Mouse (Mus musculus) lung, postnatal 4 days (tissue): ENCODE data around the gene Ubxn11.
"Not testable (repeated sequence)": the region's sequence is repeated elsewhere in the genome, so short reads cannot be mapped to it uniquely, and the experiment has no call there.

Experiments used
- DNase-seq, 2 experiments: peaks; one replicate each; pipeline ENCODE4 v3.0.0; 2021

Ubxn11 gene

DNA sequence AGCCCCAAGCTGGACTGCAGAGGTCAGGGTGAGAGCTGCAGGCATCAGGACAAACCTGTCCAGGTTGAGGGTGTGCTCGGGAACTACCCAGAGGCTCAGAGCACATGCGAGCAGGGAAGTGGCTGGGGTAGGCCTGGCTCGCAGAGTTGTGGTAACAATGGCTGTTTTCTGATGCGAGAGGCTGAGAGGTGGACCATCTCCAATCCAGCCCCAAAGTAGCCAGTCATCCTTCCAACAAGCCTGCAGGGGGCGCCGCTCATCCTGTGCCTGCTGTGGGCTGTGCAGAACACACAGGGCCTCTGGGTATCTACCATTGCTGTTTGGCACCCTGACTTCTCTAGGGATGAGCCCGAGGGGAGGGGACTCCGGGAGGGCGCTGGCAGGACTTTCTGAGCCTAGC, 17.3 kb downstream of the Ubxn11 start:
- peak in 1 of 2 experiments; percentile 55 for DNase-seq

DNA sequence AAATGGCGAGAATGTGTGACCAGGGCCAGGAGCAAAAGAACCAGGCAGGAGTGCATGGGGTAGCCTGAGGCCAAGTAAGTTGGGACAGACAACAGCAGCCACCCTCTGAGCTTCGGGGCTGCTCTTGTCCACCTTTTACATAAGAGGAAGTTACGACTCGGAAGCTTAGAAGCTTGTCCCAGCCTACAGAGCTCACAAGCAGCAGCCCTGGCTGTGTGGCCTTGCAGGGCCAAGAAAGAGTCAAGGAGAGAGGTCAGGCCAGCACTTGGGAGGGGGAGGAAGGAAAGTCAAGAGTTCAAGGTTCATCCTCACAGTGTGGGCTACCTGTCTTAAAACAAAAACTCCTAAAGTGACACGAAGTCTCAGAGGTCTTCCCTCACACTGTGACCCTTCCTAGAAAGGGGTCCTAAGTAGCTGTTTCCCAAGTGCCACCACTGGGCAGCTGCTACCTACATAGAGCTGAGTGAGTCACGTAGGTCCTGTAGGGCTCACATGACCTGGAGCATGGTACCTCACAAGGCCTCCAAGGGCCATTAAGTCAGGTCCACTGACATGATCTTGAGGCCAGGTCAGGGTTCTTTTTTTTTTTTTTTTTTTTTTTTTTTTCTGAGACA, 17.9 kb downstream of the Ubxn11 start:
- DNase-seq, result no peak

DNA sequence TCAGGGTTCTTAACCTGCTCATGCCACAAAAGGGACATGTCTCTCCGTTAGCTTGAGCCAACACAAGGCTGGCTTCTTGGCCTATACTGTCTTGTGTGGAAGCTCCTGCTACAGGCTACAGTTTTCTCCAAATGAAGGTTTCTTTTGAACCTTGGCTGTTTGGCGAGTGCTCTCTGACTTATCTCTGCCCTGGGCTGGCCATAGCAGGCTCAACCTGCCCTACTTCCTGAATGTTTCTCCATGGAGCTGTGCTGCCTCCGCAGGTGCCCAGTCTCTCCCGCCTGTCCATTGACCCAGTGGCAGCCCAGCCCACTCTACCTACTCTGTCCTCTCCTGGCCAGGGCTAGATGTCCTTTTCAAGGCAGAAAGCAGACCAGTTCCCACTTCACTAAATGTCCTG, 18.5 kb downstream of the Ubxn11 start:
- no peak for DNase-seq

GRCm38 (mm10) chr4:134121571-134121970, 19.2 kb downstream of the Ubxn11 start:
- no peak for DNase-seq

DNA sequence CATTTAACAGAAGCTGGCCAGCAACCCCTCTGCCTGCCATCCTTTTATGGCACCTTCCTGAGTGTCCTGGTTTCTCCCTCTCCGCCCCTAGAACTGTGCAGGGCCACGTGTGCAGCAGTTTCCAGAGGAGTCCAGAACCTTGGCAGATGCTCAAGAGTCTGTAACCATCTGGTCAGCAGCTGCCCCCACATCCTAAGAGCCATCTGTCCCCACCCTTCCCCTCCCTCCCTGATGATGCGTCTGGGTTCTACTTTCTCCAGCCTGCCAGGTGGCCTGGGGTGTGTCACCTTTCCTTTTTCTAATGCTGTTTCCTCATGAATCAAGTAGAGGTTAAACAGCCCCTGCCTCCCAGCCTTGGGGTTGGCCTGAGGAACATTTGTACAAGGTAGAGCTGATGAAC, 19.9 kb downstream of the Ubxn11 start:
- DNase-seq, result no peak

- no peak for DNase-seq
Observed at GRCm38 (mm10) chr4:134123147-134123546, 20.8 kb downstream of the Ubxn11 start.

GRCm38 (mm10) chr4:134123680-134124551, 21.5 kb downstream of the Ubxn11 start:
- DNase-seq, result peak in 1 of 2 experiments; percentile 67

- DNase-seq, result no peak
Observed at GRCm38 (mm10) chr4:134125383-134126060, 23.2 kb downstream of the Ubxn11 start.

DNA sequence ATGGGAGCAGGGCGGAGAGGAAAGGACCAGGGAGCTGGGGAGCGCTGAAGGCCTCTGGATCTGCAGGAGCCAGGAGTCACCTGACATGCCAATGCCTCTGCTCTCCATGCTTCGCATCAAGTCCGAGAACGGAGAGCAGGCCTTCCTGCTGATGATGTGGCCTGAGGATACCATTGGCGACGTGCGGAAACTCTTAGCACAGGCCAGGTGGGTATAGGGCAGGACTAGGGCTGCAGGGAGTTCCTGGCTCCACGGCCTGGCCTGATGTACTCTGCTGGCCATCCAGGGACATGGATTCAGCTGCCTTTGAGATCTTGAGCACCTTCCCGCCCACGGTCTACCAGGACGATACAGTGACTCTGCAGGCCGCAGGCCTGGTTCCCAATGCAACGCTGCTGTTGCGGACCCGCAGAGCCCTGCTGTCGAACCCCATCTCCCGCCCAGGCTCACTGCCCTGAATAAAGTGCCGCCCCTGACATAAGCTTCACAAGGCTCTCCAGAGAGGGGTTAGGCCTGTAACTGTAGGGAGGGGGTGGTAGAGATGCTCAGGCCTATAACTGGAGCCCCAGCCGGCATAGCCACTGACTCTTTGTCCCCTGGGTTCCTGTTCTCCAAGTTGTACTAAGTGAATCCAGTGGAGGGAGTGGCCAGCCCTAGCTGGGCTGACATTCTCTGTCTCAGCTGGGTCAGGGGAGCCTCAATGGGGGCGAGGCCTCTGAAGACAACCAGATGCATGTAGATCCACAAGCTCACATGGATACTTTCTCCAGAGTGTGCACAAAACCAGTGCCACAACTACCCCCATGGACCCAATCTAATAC, 24.1 kb downstream of the Ubxn11 start:
- peak in 1 of 2 experiments; percentile 24 for DNase-seq

- peak in 1 of 2 experiments; percentile 20 for DNase-seq
Observed at GRCm38 (mm10) chr4:134127121-134127455, 24.7 kb downstream of the Ubxn11 start.

DNA sequence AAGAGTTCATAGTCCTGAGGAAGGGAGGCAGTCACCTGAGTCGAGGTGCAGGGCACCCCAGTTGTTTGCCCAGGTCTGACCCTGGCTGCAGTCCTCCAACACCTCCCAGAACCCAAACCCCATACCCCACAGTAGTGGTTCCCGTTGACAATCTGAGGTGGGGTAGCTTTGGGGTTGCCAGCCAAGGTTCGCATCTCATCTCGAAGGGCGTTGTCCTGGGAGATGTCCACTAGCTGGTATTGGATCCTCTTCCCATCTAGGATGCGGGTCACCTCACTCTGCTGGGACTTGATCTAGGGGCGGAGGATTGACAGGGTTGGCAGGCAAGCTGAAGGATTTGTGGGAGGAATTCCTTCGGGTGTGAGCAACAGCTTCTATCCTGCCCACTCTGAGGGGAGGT, 25.4 kb downstream of the Ubxn11 start:
- no peak for DNase-seq

DNA sequence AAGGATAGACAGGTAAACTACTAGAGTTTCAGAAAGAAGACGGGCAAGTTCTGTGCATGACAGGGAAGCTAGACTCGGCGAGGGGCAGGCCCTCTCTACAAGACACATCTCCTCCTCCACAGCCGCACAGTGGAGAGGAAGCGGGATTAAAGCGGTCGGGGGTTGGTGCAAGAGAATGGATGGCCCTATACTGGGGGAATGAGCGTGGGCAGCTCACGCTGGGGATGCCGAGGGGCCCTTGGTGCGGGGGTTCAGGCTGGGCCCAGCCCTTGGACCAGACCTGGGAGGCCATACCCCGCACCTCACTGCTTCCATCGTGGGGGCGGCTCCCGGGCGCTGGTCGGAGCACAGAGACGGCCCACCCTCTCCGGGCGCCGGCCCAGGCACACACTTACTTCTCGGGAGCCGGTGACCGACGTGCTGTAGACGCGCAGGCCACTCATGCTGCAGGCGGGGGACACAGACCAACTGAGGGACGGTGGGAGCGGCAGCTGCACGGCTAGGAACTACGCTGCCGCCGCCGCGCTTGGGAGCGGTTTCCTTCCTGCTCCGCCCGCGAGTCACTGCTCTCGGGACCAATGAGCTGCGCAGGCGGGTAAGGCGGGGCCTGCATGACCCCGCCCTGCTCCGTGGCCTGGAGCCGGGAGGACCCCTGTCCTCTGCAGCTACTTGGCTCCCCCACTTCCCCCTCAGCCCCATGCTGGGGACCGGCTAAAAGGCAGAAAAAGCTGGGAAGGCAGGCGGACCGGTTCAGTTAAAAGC, 26.0 kb downstream of the Ubxn11 start, which contains the start of gene Sh3bgrl3:
Gene Sh3bgrl3 (minus strand): TSS at position 569 of the 762 bp plus-strand sequence.
- peak; percentile 92 to 95 for DNase-seq

- DNase-seq, result peak in 1 of 2 experiments; percentile 70
Observed at GRCm38 (mm10) chr4:134128983-134129362, 26.6 kb downstream of the Ubxn11 start.

DNA sequence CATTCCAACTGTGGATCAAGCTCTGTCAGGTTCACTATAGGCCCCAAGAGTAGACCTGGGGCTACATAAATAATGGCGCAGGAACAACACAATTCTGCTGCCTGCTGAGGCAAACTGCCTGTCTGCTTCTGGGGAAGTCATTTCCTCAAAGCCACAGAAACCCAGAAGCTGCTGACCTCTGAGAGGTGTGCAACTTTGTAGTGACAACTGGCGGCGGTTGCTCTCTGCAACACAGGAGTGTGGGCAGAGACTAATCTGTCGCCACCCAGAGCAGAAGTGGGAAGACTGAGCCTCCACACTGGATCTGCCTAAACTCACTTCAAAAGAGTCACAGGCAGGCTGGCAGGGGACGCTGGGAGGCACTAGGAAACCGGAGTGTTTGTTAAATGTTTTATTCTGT, 27.1 kb downstream of the Ubxn11 start:
- peak; percentile 59 to 60 for DNase-seq

DNA sequence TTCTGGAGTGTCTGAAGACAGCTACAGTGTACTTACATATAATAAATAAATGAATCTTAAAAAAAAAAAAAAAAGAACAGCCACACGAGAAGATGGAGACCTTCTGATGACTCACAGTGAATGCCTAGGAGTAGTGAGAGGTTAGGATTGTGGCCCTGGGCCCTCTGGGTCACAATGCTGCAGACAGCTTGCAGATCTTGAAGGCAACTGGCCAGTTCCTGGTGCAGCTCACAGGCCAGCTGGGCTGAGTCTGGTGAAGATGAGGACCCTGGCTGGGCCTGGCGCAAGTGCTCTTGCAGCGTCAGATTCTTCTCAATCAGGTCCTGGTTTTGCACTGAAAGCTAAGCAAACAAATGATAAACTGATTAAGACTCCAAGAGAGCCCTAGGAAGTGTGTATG, 29.7 kb downstream of the Ubxn11 start:
- DNase-seq, result peak in 1 of 2 experiments; percentile 10

DNA sequence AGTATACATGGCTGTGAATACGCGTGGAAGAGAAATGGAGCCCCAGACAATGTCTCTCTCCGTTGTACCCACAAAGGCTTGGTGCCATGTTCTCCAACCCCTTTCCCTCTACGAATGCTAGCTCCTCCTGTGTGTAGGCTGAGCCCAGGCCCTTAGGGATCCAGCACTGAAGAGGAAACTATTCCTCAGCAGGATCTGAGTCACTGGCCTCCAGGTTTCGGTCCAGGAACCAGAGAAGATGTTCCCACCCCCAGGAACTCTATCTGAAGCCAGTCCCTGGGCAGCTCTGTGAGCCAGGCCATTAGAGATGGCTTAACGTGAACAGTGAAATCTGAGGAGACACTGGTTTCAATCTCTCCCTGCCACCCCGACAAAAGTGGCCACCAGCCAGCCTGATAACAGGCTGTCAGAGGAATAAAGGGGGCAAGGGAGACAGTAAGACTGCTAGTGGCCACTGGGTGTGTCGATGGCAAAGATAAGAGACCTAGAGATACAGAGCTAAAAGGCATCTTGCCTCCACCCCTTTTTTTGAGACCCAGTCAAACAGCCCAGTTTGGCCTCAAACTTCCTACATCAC, 30.2 kb downstream of the Ubxn11 start:
- DNase-seq, result peak in 1 of 2 experiments; percentile 13

DNA sequence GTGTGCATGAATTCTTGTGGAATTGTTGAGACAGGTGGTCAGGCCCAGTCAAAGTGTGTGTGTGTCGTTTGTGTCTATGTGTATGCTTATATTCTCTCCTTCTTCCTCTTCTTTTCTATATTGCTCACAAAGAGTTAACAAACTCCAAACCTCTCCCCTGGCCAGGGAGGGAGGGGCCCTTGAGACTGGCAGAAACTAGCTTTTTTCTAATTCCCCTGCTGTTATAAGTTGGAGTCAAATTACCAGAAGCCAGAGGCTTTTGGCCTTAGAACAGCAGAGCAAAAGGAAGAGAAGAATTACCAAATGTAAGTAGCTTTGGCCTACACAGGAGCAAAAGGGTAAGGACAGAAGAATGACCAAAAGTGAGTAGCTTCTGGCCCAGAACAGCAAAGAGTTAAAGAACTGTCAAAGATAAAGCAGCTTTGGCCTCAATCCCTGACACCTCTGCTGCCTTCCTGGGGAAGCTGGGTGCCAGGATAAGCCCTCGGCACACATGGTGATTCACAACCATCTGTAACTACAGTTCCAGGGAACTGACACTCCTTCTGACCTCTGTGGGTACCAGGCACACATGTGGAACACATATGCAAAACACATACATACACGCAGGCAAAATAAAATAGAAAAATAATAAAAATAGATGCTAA, 34.0 kb downstream of the Ubxn11 start:
- DNase-seq, result peak in 1 of 2 experiments; percentile 10

DNA sequence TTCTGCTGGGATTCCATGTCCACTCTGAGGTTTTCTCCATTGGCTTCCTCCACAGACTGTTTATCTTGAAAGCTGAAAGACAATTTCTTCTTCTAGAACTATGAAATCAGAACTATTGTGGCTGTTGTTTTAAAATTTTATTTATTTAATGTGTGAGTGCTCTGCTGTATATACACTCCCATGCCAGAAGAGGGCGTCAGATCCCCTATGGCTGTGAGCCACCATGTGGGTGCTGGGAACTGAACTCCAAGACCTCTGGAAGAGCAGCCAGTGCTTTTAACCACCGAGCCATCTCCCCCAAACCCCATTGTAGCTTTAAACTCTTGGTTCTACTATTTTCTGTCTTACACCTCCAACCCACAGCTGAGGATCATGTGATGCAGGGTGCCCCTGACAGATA, 36.5 kb downstream of the Ubxn11 start:
- no peak for DNase-seq

DNA sequence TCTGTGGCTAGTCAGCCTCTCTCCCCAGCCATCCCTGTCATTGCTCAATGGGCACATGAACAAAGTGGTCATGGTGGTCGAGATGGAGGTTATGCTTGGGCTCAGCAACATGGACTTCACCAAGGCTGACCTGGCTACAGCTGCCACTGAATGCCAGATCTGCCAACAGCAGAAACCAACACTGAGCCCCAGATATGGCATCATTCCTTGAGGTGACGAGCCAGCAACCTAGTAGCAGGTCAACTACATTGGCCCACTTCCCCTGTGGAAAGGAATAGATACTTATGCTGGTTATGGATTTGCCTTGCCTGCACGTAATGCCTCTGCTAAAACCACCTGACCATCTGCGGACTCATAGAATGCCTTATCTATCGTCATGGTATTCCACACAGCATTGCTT, 41.9 kb downstream of the Ubxn11 start:
- not testable (repeated sequence) for DNase-seq

- DNase-seq, result no peak
Observed at GRCm38 (mm10) chr4:134149389-134149788, 47.0 kb downstream of the Ubxn11 start.

- DNase-seq, result no peak
Observed at GRCm38 (mm10) chr4:134152112-134152511, 49.7 kb downstream of the Ubxn11 start.
